Mouse (Mus musculus) forebrain, embryonic 14.5 days (tissue): Measurements from ENCODE around the gene Ccer1. TPM values are rescaled to one million over a fixed set of nuclear protein-coding genes. Genes with fewer than 3 reads are reported as not detected.
"Not testable (repeated sequence)": the region's sequence is repeated elsewhere in the genome, so short reads cannot be mapped to it uniquely, and the experiment has no call there.

Experiments used
- ATAC-seq: fragments of 200-750 bp; cut with Nextera tagmentation; 2 replicates; pipeline ENCODE4 v1.8.0; 2017; ENCODE audit warnings: mild to moderate bottlenecking, moderate library complexity
- DNase-seq: peaks from one replicate; pipeline ENCODE4 v3.0.0-alpha.2; 2015; ENCODE audit warnings: low spot score
- H3K27ac ChIP-seq: fragments of 300-500 bp; sonication (generic); 2 replicates; pipeline ENCODE4 v1.5.1; 2014; ENCODE audit warnings: low read depth, mild to moderate bottlenecking, control low read depth, low read length, moderate library complexity
- H3K27me3 ChIP-seq: fragments of 300-500 bp; sonication (generic); replicated peaks from 2 replicates; pipeline ENCODE4 v1.6.1; 2014; ENCODE audit warnings: low read length, control low read depth, mixed read lengths; ENCODE audit not compliant: control insufficient read depth, insufficient read depth
- H3K36me3 ChIP-seq: fragments of 300-500 bp; sonication (generic); 2 replicates; pipeline ENCODE4 v1.6.1; 2014; ENCODE audit warnings: low read length, control low read depth; ENCODE audit not compliant: control insufficient read depth, insufficient read depth
- H3K4me1 ChIP-seq: fragments of 300-500 bp; sonication (generic); 2 replicates; pipeline ENCODE4 v1.6.1; 2014; ENCODE audit warnings: antibody characterized with exemption, low read length, control low read depth; ENCODE audit not compliant: control insufficient read depth, insufficient read depth
- H3K4me2 ChIP-seq: fragments of 300-500 bp; sonication (generic); 2 replicates; pipeline ENCODE4 v1.6.1; 2014; ENCODE audit warnings: mild to moderate bottlenecking, control low read depth, low read length
- H3K4me3 ChIP-seq: fragments of 300-500 bp; sonication (generic); 2 replicates; pipeline ENCODE4 v1.5.1; 2014; ENCODE audit warnings: low read depth, low read length, control low read depth
- H3K9ac ChIP-seq: fragments of 300-500 bp; sonication (generic); 2 replicates; pipeline ENCODE4 v1.6.1; 2014; ENCODE audit warnings: mild to moderate bottlenecking, low read length, control low read depth, moderate library complexity
- H3K9me3 ChIP-seq: fragments of 300-500 bp; sonication (generic); replicated peaks from 2 replicates; pipeline ENCODE4 v1.6.1; 2016; ENCODE audit warnings: low read length, control low read depth, mixed read lengths; ENCODE audit not compliant: control insufficient read depth
- WGBS: fragments of 180-500 bp; shearing (Covaris S2); extraction: QIAGEN DNeasy Blood & Tissue Kit; methylation state at CpG from one replicate; pipeline ENCODE4 v1.1.7; 2014; 5-methylcytosine and 5-hydroxymethylcytosine counted together
- polyA plus RNA-seq: library from polyadenylated mRNA; unstranded; fragments of >200 nt; fragmentation: Nextera tagmentation; extraction: Ambion mirVana; gene quantifications from 2 replicates; pipeline ENCODE4 v1.2.1, GENCODE M21; 2014

Ccer1 gene
- polyA plus RNA-seq, 1 experiment from 2014 or later = not detected

GRCm38 (mm10) chr10:97720625-97721024, 27.8 kb downstream of the Ccer1 start:
- Histone ChIP-seq H3K4me3 (no peak overlapping the region), H3K4me2 (no peak overlapping the region), H3K4me1 (no peaks in the 10 kb centered on the region), H3K36me3 (no peaks in the 10 kb centered on the region), H3K27ac (no peak overlapping the region), H3K27me3 (no peaks in the 10 kb centered on the region), H3K9me3 (no peaks in the 10 kb centered on the region), H3K9ac (no peak overlapping the region)
- DNase-seq (no peak), ATAC-seq (no peak)
- WGBS = 100% methylated on average over 1 of the region's 1 CpGs

DNA sequence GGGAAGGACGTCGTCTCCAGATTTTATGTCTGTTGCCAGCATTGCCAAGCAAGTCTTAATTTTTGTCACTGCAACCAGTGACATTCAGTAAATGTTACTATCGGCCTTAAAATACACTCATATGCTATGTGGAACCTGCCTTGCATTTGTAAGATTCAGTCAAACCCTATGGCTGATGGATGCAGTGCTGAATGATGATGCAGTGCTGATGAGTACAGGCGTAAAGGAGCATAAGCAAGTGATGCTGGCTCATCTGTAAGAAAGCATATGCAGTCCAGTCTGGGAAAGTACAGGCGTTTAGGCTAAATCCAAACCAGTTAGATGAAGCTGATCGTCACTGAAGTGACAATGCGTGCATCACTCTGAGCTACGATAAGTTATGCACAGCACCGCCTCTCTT, 29.9 kb downstream of the Ccer1 start:
- ATAC-seq (no peak), DNase-seq (no peak)
- Histone ChIP-seq H3K27me3 (no peaks in the 10 kb centered on the region), H3K36me3 (no peaks in the 10 kb centered on the region), H3K4me2 (no peak overlapping the region), H3K4me1 (no peaks in the 10 kb centered on the region), H3K27ac (no peak overlapping the region), H3K9me3 (no peaks in the 10 kb centered on the region), H3K4me3 (no peak overlapping the region), H3K9ac (no peak overlapping the region)
- 92% methylated on average over 9 of the region's 9 CpGs for WGBS

DNA sequence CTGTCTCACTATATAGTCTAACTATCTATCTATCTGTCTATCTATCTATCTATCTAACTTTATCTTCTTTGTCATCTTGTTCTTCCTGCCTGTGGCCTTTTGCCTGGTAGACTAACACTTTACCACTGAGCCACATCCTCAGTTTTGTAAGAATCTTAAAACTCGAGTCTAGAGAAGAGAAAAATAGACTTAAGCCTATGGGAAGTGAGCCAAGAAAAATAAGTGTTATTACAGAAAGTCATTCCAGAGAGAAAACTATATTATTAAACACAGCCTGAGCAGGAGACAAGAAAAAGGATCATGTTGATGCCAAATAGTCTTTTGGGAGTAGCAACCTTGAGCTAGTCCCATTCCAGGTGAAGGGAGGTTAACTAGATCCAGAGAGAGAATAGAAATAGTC, 33.1 kb downstream of the Ccer1 start:
- no peak overlapping the region for H3K4me3 ChIP-seq
- DNase-seq = no peak
- 66% methylated on average over 1 of the region's 1 CpGs for WGBS
- H3K4me1 ChIP-seq = no peaks in the 10 kb centered on the region
- no peak for ATAC-seq
- no peaks in the 10 kb centered on the region for H3K36me3 ChIP-seq
- no peak overlapping the region for H3K4me2 ChIP-seq
- H3K27me3 ChIP-seq = no peaks in the 10 kb centered on the region
- H3K9ac ChIP-seq = no peak overlapping the region
- no peaks in the 10 kb centered on the region for H3K9me3 ChIP-seq
- H3K27ac ChIP-seq = no peak overlapping the region

DNA sequence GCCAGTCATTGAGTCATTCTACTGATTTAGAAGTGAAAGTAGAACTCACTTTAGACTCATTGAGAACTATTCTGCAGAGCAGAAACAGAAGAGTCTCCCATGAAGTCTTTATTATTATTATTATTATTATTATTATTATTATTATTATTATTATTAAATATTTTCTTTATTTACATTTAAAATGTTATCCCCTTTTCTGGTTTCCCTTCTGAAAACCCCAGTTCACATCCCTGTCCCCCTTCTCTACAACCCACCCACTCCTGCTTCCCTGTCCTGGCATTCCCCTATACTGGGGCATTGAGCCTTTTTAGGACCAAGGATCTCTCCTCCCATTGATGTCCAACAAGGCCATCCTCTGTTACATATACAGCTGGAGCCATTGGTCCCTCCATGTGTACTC, 33.8 kb downstream of the Ccer1 start, which contains the start of gene C030005K15Rik:
C030005K15Rik (minus strand) TSS at position 101 of the 400 bp plus-strand sequence.
- H3K4me3 ChIP-seq, H3K9me3 ChIP-seq, H3K36me3 ChIP-seq, H3K4me1 ChIP-seq, H3K9ac ChIP-seq, H3K27me3 ChIP-seq, ATAC-seq, H3K4me2 ChIP-seq, DNase-seq, H3K27ac ChIP-seq: not testable (repeated sequence)

Other genes with a start within 250 kb of the Ccer1 start
- 73.9 and 92.3 TPM in 2 replicates for gene Dcn, start 213.4 kb upstream of the Ccer1 start, polyA plus RNA-seq
- 27.6 and 30.8 TPM in 2 replicates for gene Lum, start 127.9 kb upstream of the Ccer1 start, polyA plus RNA-seq
- not detected in 2 replicates for gene Kera, start 86.2 kb upstream of the Ccer1 start, polyA plus RNA-seq
- 0.94 and 1.0 TPM in 2 replicates for gene Epyc, start 49.0 kb upstream of the Ccer1 start, polyA plus RNA-seq
- not detected in 2 replicates for gene C030005K15Rik, start 33.7 kb downstream of the Ccer1 start, polyA plus RNA-seq